Mouse (Mus musculus): ENCODE results near the gene Gstt2. TPM values are rescaled to one million over a fixed set of nuclear protein-coding genes. Genes with fewer than 3 reads are reported as not detected.
"Not testable (repeated sequence)": the region's sequence is repeated elsewhere in the genome, so short reads cannot be mapped to it uniquely, and the experiment has no call there.

Gstt2 gene
- polyA plus RNA-seq, 1 experiment from 2014 or later = 33.9 TPM

- H3K9ac ChIP-seq = no peak overlapping the region
- peaks cover 28% of the 10 kb centered on the region for H3K4me1 ChIP-seq
- H3K27ac ChIP-seq = no peak overlapping the region
- no peak overlapping the region for H3K4me2 ChIP-seq
- peak; percentile 46 for ATAC-seq
- peaks cover 28% of the 10 kb centered on the region; the same call in 1 of the 2 replicates for H3K27me3 ChIP-seq (replicated peaks)
- no peak overlapping the region for H3K4me3 ChIP-seq
- 17% methylated on average over 10 of the region's 10 CpGs for WGBS (ENCODE audit: insufficient replicate concordance)
- H3K36me3 ChIP-seq = peaks cover 21% of the 10 kb centered on the region
- no peaks in the 10 kb centered on the region for H3K9me3 ChIP-seq (replicated peaks)
Measured at GRCm38 (mm10) chr10:75853452-75853851, 16.2 kb upstream of the Gstt2 start.

GRCm38 (mm10) chr10:75852539-75853125 is 15.4 kb upstream of the Gstt2 start:
- no peak overlapping the region for H3K27ac ChIP-seq
- no peak overlapping the region for H3K4me2 ChIP-seq
- WGBS (ENCODE audit: insufficient replicate concordance) = 79% methylated on average over 12 of the region's 12 CpGs
- ATAC-seq = no peak
- no peak overlapping the region for H3K4me3 ChIP-seq
- peaks cover 28% of the 10 kb centered on the region; the same call in 1 of the 2 replicates for H3K27me3 ChIP-seq (replicated peaks)
- H3K4me1 ChIP-seq = peaks cover 22% of the 10 kb centered on the region
- no peak overlapping the region for H3K9ac ChIP-seq
- H3K9me3 ChIP-seq (replicated peaks) = no peaks in the 10 kb centered on the region
- peaks cover 13% of the 10 kb centered on the region for H3K36me3 ChIP-seq

- Histone ChIP-seq H3K9ac (no peak overlapping the region), H3K4me2 (no peak overlapping the region), H3K27ac (no peak overlapping the region), H3K4me3 (no peak overlapping the region), H3K36me3 (peaks cover 5% of the 10 kb centered on the region; the same call in 1 of the 2 replicates), H3K9me3 (replicated peaks) (no peaks in the 10 kb centered on the region), H3K27me3 (replicated peaks) (peaks cover 28% of the 10 kb centered on the region; the same call in 1 of the 2 replicates), H3K4me1 (peaks cover 18% of the 10 kb centered on the region)
- no peak for ATAC-seq
- WGBS (ENCODE audit: insufficient replicate concordance) = 45% methylated on average over 3 of the region's 3 CpGs
Measured at GRCm38 (mm10) chr10:75851681-75852080, 14.5 kb upstream of the Gstt2 start.

- ATAC-seq = no peak
- Histone ChIP-seq H3K9me3 (replicated peaks) (no peaks in the 10 kb centered on the region), H3K36me3 (no peaks in the 10 kb centered on the region), H3K4me2 (no peak overlapping the region), H3K27ac (no peak overlapping the region), H3K9ac (no peak overlapping the region), H3K4me1 (peaks cover 24% of the 10 kb centered on the region), H3K4me3 (no peak overlapping the region), H3K27me3 (replicated peaks) (peaks cover 28% of the 10 kb centered on the region; the same call in 1 of the 2 replicates)
- 21% methylated on average over 6 of the region's 6 CpGs for WGBS (ENCODE audit: insufficient replicate concordance)
Measured at GRCm38 (mm10) chr10:75851076-75851475, 13.9 kb upstream of the Gstt2 start.

- Histone ChIP-seq H3K9me3 (replicated peaks) (no peaks in the 10 kb centered on the region), H3K4me2 (no peak overlapping the region), H3K36me3 (no peaks in the 10 kb centered on the region), H3K27me3 (replicated peaks) (peaks cover 28% of the 10 kb centered on the region; the same call in 1 of the 2 replicates), H3K4me1 (peaks cover 42% of the 10 kb centered on the region), H3K27ac (no peak overlapping the region), H3K4me3 (no peak overlapping the region), H3K9ac (no peak overlapping the region)
- 28% methylated on average over 3 of the region's 3 CpGs for WGBS (ENCODE audit: insufficient replicate concordance)
- ATAC-seq = no peak
Measured at GRCm38 (mm10) chr10:75848382-75848781, 11.2 kb upstream of the Gstt2 start.

- H3K27me3 ChIP-seq (replicated peaks) = peaks cover 14% of the 10 kb centered on the region
- 35% methylated on average over 6 of the region's 6 CpGs for WGBS (ENCODE audit: insufficient replicate concordance)
- H3K9ac ChIP-seq = no peak overlapping the region; the same call in 1 of the 2 replicates
- peak overlapping the region; percentile 55 for H3K4me2 ChIP-seq
- H3K36me3 ChIP-seq = no peaks in the 10 kb centered on the region
- ATAC-seq = peak; percentile 98
- H3K27ac ChIP-seq = peak overlapping the region; percentile 71
- H3K4me1 ChIP-seq = peaks cover 33% of the 10 kb centered on the region
- no peaks in the 10 kb centered on the region for H3K9me3 ChIP-seq (replicated peaks)
- H3K4me3 ChIP-seq = no peak overlapping the region
Measured at GRCm38 (mm10) chr10:75845306-75845930, 8.2 kb upstream of the Gstt2 start.

- H3K27ac ChIP-seq = peak overlapping the region; percentile 69
- 85% methylated on average over 1 of the region's 1 CpGs for WGBS (ENCODE audit: insufficient replicate concordance)
- H3K4me2 ChIP-seq = peak overlapping the region; percentile 55; the same call in 1 of the 2 replicates
Measured at GRCm38 (mm10) chr10:75844800-75845199, 7.6 kb upstream of the Gstt2 start.

GRCm38 (mm10) chr10:75843898-75844297 is 6.7 kb upstream of the Gstt2 start:
- H3K36me3 ChIP-seq; H3K4me2 ChIP-seq; H3K9ac ChIP-seq; H3K4me3 ChIP-seq; H3K27ac ChIP-seq; H3K27me3 ChIP-seq (replicated peaks); H3K9me3 ChIP-seq (replicated peaks); ATAC-seq: not testable (repeated sequence)
- peaks cover 33% of the 10 kb centered on the region for H3K4me1 ChIP-seq
- WGBS (ENCODE audit: insufficient replicate concordance) = 67% methylated on average over 6 of the region's 6 CpGs

More at GRCm38 (mm10) chr10:75844800-75845199, 7.6 kb upstream of the Gstt2 start:
- no peaks in the 10 kb centered on the region for H3K9me3 ChIP-seq (replicated peaks)
- ATAC-seq = no peak
- no peak overlapping the region for H3K4me3 ChIP-seq
- H3K9ac ChIP-seq = no peak overlapping the region; the same call in 1 of the 2 replicates
- no peaks in the 10 kb centered on the region for H3K36me3 ChIP-seq
- peaks cover 33% of the 10 kb centered on the region for H3K4me1 ChIP-seq
- H3K27me3 ChIP-seq (replicated peaks) = peaks cover 9% of the 10 kb centered on the region

- peaks cover 43% of the 10 kb centered on the region for H3K4me1 ChIP-seq
- H3K9ac ChIP-seq = no peak overlapping the region
- no peaks in the 10 kb centered on the region for H3K36me3 ChIP-seq
- H3K27me3 ChIP-seq (replicated peaks) = peaks cover 11% of the 10 kb centered on the region
- no peak overlapping the region for H3K27ac ChIP-seq
- no peak overlapping the region for H3K4me2 ChIP-seq
- WGBS (ENCODE audit: insufficient replicate concordance) = 72% methylated on average over 10 of the region's 10 CpGs
- ATAC-seq = no peak
- H3K9me3 ChIP-seq (replicated peaks) = no peaks in the 10 kb centered on the region
- no peak overlapping the region for H3K4me3 ChIP-seq
Measured at GRCm38 (mm10) chr10:75839092-75839491, 1.9 kb upstream of the Gstt2 start.

- H3K27ac ChIP-seq = peak overlapping the region; percentile 81
- H3K9ac ChIP-seq = peak overlapping the region; percentile 69; the same call in 1 of the 2 replicates
- peaks cover 61% of the 10 kb centered on the region for H3K4me1 ChIP-seq
- H3K4me3 ChIP-seq = peak overlapping the region; percentile 65
- H3K9me3 ChIP-seq (replicated peaks) = no peaks in the 10 kb centered on the region
- peaks cover 24% of the 10 kb centered on the region for H3K27me3 ChIP-seq (replicated peaks)
- ATAC-seq = 0 out of 2 replicates have a peak, but pooled peaks have one; percentile 5
- 17% methylated on average over 9 of the region's 10 CpGs for WGBS (ENCODE audit: insufficient replicate concordance)
- peak overlapping the region; percentile 86 for H3K4me2 ChIP-seq
- H3K36me3 ChIP-seq = no peaks in the 10 kb centered on the region
Measured at GRCm38 (mm10) chr10:75835761-75836531, 1.3 kb downstream of the Gstt2 start.

- H3K4me1 ChIP-seq = peaks cover 61% of the 10 kb centered on the region
- H3K27me3 ChIP-seq (replicated peaks) = peaks cover 24% of the 10 kb centered on the region
- peak; percentile 69 for ATAC-seq
- H3K4me3 ChIP-seq = peak overlapping the region; percentile 65
- peak overlapping the region; percentile 81 for H3K27ac ChIP-seq
- peak overlapping the region; percentile 86 for H3K4me2 ChIP-seq
- H3K9ac ChIP-seq = peak overlapping the region; percentile 69; the same call in 1 of the 2 replicates
- no peaks in the 10 kb centered on the region for H3K36me3 ChIP-seq
- no peaks in the 10 kb centered on the region for H3K9me3 ChIP-seq (replicated peaks)
- WGBS (ENCODE audit: insufficient replicate concordance) = under 1% methylated on average over 10 of the region's 10 CpGs
Measured at GRCm38 (mm10) chr10:75835307-75835706, 1.9 kb downstream of the Gstt2 start.

- H3K9ac ChIP-seq = peak overlapping the region; percentile 69
- 6% methylated on average over 9 of the region's 9 CpGs for WGBS (ENCODE audit: insufficient replicate concordance)
- no peak; the same call in 1 of the 2 replicates for ATAC-seq
- H3K36me3 ChIP-seq = no peaks in the 10 kb centered on the region
- H3K4me2 ChIP-seq = peak overlapping the region; percentile 86
- H3K4me1 ChIP-seq = peaks cover 61% of the 10 kb centered on the region
- H3K4me3 ChIP-seq = peak overlapping the region; percentile 65
- peaks cover 24% of the 10 kb centered on the region for H3K27me3 ChIP-seq (replicated peaks)
- peak overlapping the region; percentile 81 for H3K27ac ChIP-seq
- no peaks in the 10 kb centered on the region for H3K9me3 ChIP-seq (replicated peaks)
Measured at GRCm38 (mm10) chr10:75834721-75835120, 2.5 kb downstream of the Gstt2 start.
